Mouse (Mus musculus) erythroblast, embryonic 14.5 days (primary cell): ENCODE measurements around the gene Jmy. TPM values are rescaled to one million over a fixed set of nuclear protein-coding genes. Genes with fewer than 3 reads are reported as not detected.
"Not testable (repeated sequence)": the region's sequence is repeated elsewhere in the genome, so short reads cannot be mapped to it uniquely, and the experiment has no call there.

Source experiments
- H3K27me3 ChIP-seq: 2 replicates; pipeline ENCODE4 v1.6.1; 2012; ENCODE audit warnings: inconsistent platforms; ENCODE audit not compliant: control insufficient read depth
- H3K36me3 ChIP-seq: 2 replicates; pipeline ENCODE4 v1.6.1; 2012; ENCODE audit warnings: mild to moderate bottlenecking, inconsistent platforms; ENCODE audit not compliant: control insufficient read depth
- H3K4me1 ChIP-seq: 2 replicates; pipeline ENCODE4 v1.6.1; 2012; ENCODE audit warnings: inconsistent platforms; ENCODE audit not compliant: control insufficient read depth
- H3K4me3 ChIP-seq: replicated peaks from 2 replicates; pipeline ENCODE3; 2012; ENCODE audit warnings: moderate library complexity, mild to moderate bottlenecking, inconsistent platforms
- H3K9me3 ChIP-seq: 2 replicates; pipeline ENCODE4 v1.6.1; 2012; ENCODE audit warnings: low read length, inconsistent platforms, mixed read lengths; ENCODE audit not compliant: control insufficient read depth
- GATA1 ChIP-seq: IDR thresholded peaks from 2 replicates; pipeline ENCODE4 v1.6.1; 2012; ENCODE audit warnings: low read length, inconsistent platforms, mixed read lengths
- TAL1 ChIP-seq: IDR thresholded peaks from 3 replicates; pipeline ENCODE4 v1.6.1; 2012; ENCODE audit warnings: low read length, inconsistent platforms, mixed read lengths
- polyA plus RNA-seq: library from polyadenylated mRNA; stranded (reverse); fragments of >175 nt; gene quantifications from 2 replicates; pipeline ENCODE4 v1.2.3, GENCODE M21; 2012

The Jmy gene
- polyA plus RNA-seq, 1 experiment, result 0.94 TPM

GRCm38 (mm10) chr13:93510447-93511180, 11.0 kb upstream of the Jmy start:
- peaks cover 9% of the 10 kb centered on the region for H3K4me1 ChIP-seq
- TF ChIP-seq GATA1, result no peak
- no peak for TF ChIP-seq TAL1
- peaks cover 2% of the 10 kb centered on the region; the same call in 1 of the 2 replicates for H3K27me3 ChIP-seq
- no peaks in the 10 kb centered on the region for H3K9me3 ChIP-seq
- H3K36me3 ChIP-seq, result no peaks in the 10 kb centered on the region
- no peak overlapping the region for H3K4me3 ChIP-seq

GRCm38 (mm10) chr13:93506920-93507319, 7.3 kb upstream of the Jmy start:
- not testable (repeated sequence) for H3K9me3 ChIP-seq, H3K36me3 ChIP-seq, H3K4me3 ChIP-seq, H3K27me3 ChIP-seq
- peaks cover 18% of the 10 kb centered on the region for H3K4me1 ChIP-seq

GRCm38 (mm10) chr13:93501724-93502123, 2.1 kb upstream of the Jmy start:
- TF ChIP-seq TAL1 (no peak), GATA1 (no peak)
- H3K4me3 ChIP-seq, result no peak overlapping the region
- H3K9me3 ChIP-seq, result no peaks in the 10 kb centered on the region
- no peaks in the 10 kb centered on the region for H3K27me3 ChIP-seq
- H3K4me1 ChIP-seq, result peaks cover 40% of the 10 kb centered on the region
- peaks cover 3% of the 10 kb centered on the region for H3K36me3 ChIP-seq

- TF ChIP-seq TAL1, result no peak
- no peak for TF ChIP-seq GATA1
- H3K4me3 ChIP-seq, result peak overlapping the region; percentile 100
These were observed 495 bp upstream of the Jmy start for GRCm38 (mm10) chr13:93499973-93500633.

GRCm38 (mm10) chr13:93498211-93499166, 1.1 kb downstream of the Jmy start:
- TF ChIP-seq TAL1 (no peak), GATA1 (no peak)

More at GRCm38 (mm10) chr13:93499973-93500633, 495 bp upstream of the Jmy start:
- no peaks in the 10 kb centered on the region for H3K27me3 ChIP-seq
- peaks cover 40% of the 10 kb centered on the region for H3K4me1 ChIP-seq
- H3K9me3 ChIP-seq, result no peaks in the 10 kb centered on the region
- H3K36me3 ChIP-seq, result peaks cover 12% of the 10 kb centered on the region

GRCm38 (mm10) chr13:93496977-93497376, 2.6 kb downstream of the Jmy start:
- peaks cover 54% of the 10 kb centered on the region for H3K4me1 ChIP-seq
- H3K9me3 ChIP-seq, result no peaks in the 10 kb centered on the region
- H3K4me3 ChIP-seq, result peak overlapping the region; percentile 100
- TF ChIP-seq GATA1, result no peak
- no peak for TF ChIP-seq TAL1
- peaks cover 34% of the 10 kb centered on the region for H3K36me3 ChIP-seq
- H3K27me3 ChIP-seq, result no peaks in the 10 kb centered on the region

More at GRCm38 (mm10) chr13:93498211-93499166, 1.1 kb downstream of the Jmy start:
- peak overlapping the region; percentile 100 for H3K4me3 ChIP-seq
- peaks cover 27% of the 10 kb centered on the region for H3K36me3 ChIP-seq
- no peaks in the 10 kb centered on the region for H3K27me3 ChIP-seq
- H3K4me1 ChIP-seq, result peaks cover 50% of the 10 kb centered on the region
- H3K9me3 ChIP-seq, result no peaks in the 10 kb centered on the region

GRCm38 (mm10) chr13:93488510-93488909, 11.1 kb downstream of the Jmy start:
- Histone ChIP-seq H3K36me3 (peaks cover 72% of the 10 kb centered on the region), H3K9me3 (no peaks in the 10 kb centered on the region), H3K4me1 (peaks cover 40% of the 10 kb centered on the region), H3K4me3 (no peak overlapping the region), H3K27me3 (no peaks in the 10 kb centered on the region)
- TF ChIP-seq GATA1, result no peak
- TF ChIP-seq TAL1, result no peak

GRCm38 (mm10) chr13:93487734-93488133, 11.9 kb downstream of the Jmy start:
- TF ChIP-seq TAL1, result no peak
- no peak for TF ChIP-seq GATA1
- Histone ChIP-seq H3K36me3 (peaks cover 75% of the 10 kb centered on the region), H3K9me3 (no peaks in the 10 kb centered on the region), H3K4me3 (no peak overlapping the region), H3K27me3 (no peaks in the 10 kb centered on the region), H3K4me1 (peaks cover 35% of the 10 kb centered on the region)

GRCm38 (mm10) chr13:93484276-93484675, 15.3 kb downstream of the Jmy start:
- H3K27me3 ChIP-seq, result no peaks in the 10 kb centered on the region
- peaks cover 5% of the 10 kb centered on the region; the same call in 1 of the 2 replicates for H3K9me3 ChIP-seq
- peaks cover 76% of the 10 kb centered on the region for H3K36me3 ChIP-seq
- no peak overlapping the region for H3K4me3 ChIP-seq
- TF ChIP-seq GATA1, result no peak
- no peak for TF ChIP-seq TAL1
- H3K4me1 ChIP-seq, result peaks cover 9% of the 10 kb centered on the region
